Mouse (Mus musculus) ES-Bruce4 (cell line): ENCODE data around the gene Wipi2.

Experiments used
- CTCF ChIP-seq: IDR thresholded peaks from one replicate; pipeline ENCODE4 v1.8.1; 2011; ENCODE audit warnings: low read depth, low read length
- EP300 ChIP-seq: IDR thresholded peaks from 2 replicates; pipeline ENCODE4 v1.6.1; 2011; ENCODE audit warnings: low read depth, low read length; ENCODE audit not compliant: insufficient read depth
- POLR2A ChIP-seq: IDR thresholded peaks from one replicate; pipeline ENCODE4 v1.8.1; 2011; ENCODE audit warnings: low read length; ENCODE audit not compliant: insufficient read depth

GRCm38 (mm10) chr5:142629663-142630025 is 2.1 kb downstream of the Wipi2 start:
- TF ChIP-seq CTCF, result no peak
- no peak for TF ChIP-seq POLR2A
- TF ChIP-seq EP300, result no peak
